In genomic region chr6:147953058-147953679, GRCm38 (mm10) we compare ENCODE assay signal across 10 mouse cellular contexts.
DNase-seq lines count a peak whose midpoint lies in the region; ATAC-seq and TF ChIP-seq lines count a peak whose summit lies in the region.
"Had no signal": no experiment of that assay in that cellular context is flagged by ENCODE, and none has a peak within 500 bp of the region (broad histone marks: within the 10 kb centered on the region; RNA-seq: fewer than 3 reads in every experiment).

No protein-coding gene starts in this region.

- ATAC-seq in liver, embryonic 12.5 days = no peak
- peak; percentile 71; the same call in 1 of the 2 replicates for ATAC-seq in midbrain, postnatal 0 days (ENCODE audit: low FRiP score)
- no peak for ATAC-seq in frontal cortex, adult (ENCODE audit: low TSS enrichment)

- H3K4me1 ChIP-seq in liver, adult 2 months (ENCODE audit: control insufficient read depth, insufficient read depth, low read length) = peaks cover 24% of the 10 kb centered on the region
- H3K4me1 ChIP-seq in liver, embryonic 12.5 days = no peaks in the 10 kb centered on the region
- H3K4me1 ChIP-seq in midbrain, postnatal 0 days (ENCODE audit: insufficient read depth, low read length) = no peaks in the 10 kb centered on the region
- H3K4me1 ChIP-seq: heart, embryonic 13.5 days had no signal

- no peak overlapping the region for H3K4me3 ChIP-seq in liver, adult 2 months (ENCODE audit: insufficient read depth, low read depth, low read length)
- no peak overlapping the region for H3K4me3 ChIP-seq in liver, embryonic 12.5 days
- no peak overlapping the region for H3K4me3 ChIP-seq in midbrain, postnatal 0 days (ENCODE audit: low read depth, low read length)
- H3K4me3 ChIP-seq: heart, embryonic 13.5 days had no signal

- 29% methylated on average over 5 of the region's 5 CpGs for WGBS in liver, adult 2 months
- 43% methylated on average over 5 of the region's 5 CpGs for WGBS in liver, embryonic 12.5 days (ENCODE audit: insufficient replicate concordance)
- WGBS in midbrain, postnatal 0 days = 50% methylated on average over 5 of the region's 5 CpGs

- no peak for TF ChIP-seq POLR2A in liver, adult 2 months (IDR thresholded peaks at IDR 0.05; ENCODE audit: extremely low read depth, insufficient read depth, low read length)

- no peaks in the 10 kb centered on the region for H3K9me3 ChIP-seq in liver, embryonic 12.5 days (replicated peaks)
- no peaks in the 10 kb centered on the region for H3K9me3 ChIP-seq in midbrain, postnatal 0 days (ENCODE audit: low read length)
- H3K9me3 ChIP-seq: heart, embryonic 13.5 days had no signal

- no peaks in the 10 kb centered on the region for H3K27me3 ChIP-seq in liver, adult 2 months (ENCODE audit: control insufficient read depth, insufficient read depth, low read length)
- H3K27me3 ChIP-seq in liver, embryonic 12.5 days (replicated peaks) = no peaks in the 10 kb centered on the region
- H3K27me3 ChIP-seq in midbrain, postnatal 0 days (ENCODE audit: insufficient read depth, low read length) = no peaks in the 10 kb centered on the region
- H3K27me3 ChIP-seq: heart, embryonic 13.5 days had no signal

- no peaks in the 10 kb centered on the region for H3K79me2 ChIP-seq in liver, adult 2 months (ENCODE audit: control insufficient read depth, insufficient read depth, low read length)

- peak overlapping the region; percentile 59; the same call in 1 of the 2 replicates for H3K9ac ChIP-seq in liver, adult 2 months (ENCODE audit: low read depth, low read length)
- no peak overlapping the region for H3K9ac ChIP-seq in liver, embryonic 12.5 days
- no peak overlapping the region for H3K9ac ChIP-seq in midbrain, postnatal 0 days (replicated peaks; ENCODE audit: low read length, poor library complexity, severe bottlenecking)
- H3K9ac ChIP-seq: heart, embryonic 13.5 days had no signal

- no peaks in the 10 kb centered on the region for H3K36me3 ChIP-seq in liver, adult 2 months (ENCODE audit: control insufficient read depth, insufficient read depth, low read length)
- no peaks in the 10 kb centered on the region for H3K36me3 ChIP-seq in liver, embryonic 12.5 days
- H3K36me3 ChIP-seq in midbrain, postnatal 0 days (ENCODE audit: insufficient read depth, low read length) = no peaks in the 10 kb centered on the region
- H3K36me3 ChIP-seq: heart, embryonic 13.5 days had no signal

- peak; percentile 2 for DNase-seq in cerebellum, adult 9-10 months
- no peak for DNase-seq in cerebellum, adult 11-12 months
- DNase-seq in liver, adult 2 months (ENCODE audit: extremely low read depth, low read depth, low spot score) = no peak
- peak; percentile 32 for DNase-seq in forelimb bud, embryonic 11.5 days (ENCODE audit: low read depth, low spot score)
- DNase-seq in midbrain, postnatal 0 days (ENCODE audit: low spot score) = peak; percentile 69
- DNase-seq in thymus, postnatal 36 days = no peak
- DNase-seq: right cerebral cortex, postnatal 14 days had no signal

- no peak overlapping the region for H3K4me2 ChIP-seq in liver, embryonic 12.5 days
- no peak overlapping the region for H3K4me2 ChIP-seq in midbrain, postnatal 0 days (ENCODE audit: low read depth, low read length, poor library complexity, severe bottlenecking)
- H3K4me2 ChIP-seq: heart, embryonic 13.5 days had no signal

- H3K27ac ChIP-seq in liver, adult 2 months (replicated peaks; ENCODE audit: insufficient read depth, low read depth, low read length) = peak overlapping the region; percentile 82
- H3K27ac ChIP-seq in liver, embryonic 12.5 days = no peak overlapping the region
- no peak overlapping the region for H3K27ac ChIP-seq in midbrain, postnatal 0 days (ENCODE audit: low read depth, low read length)
- H3K27ac ChIP-seq: heart, embryonic 13.5 days had no signal

- peak; percentile 34; the same call in 1 of the 2 replicates for TF ChIP-seq CTCF in liver, adult 2 months (IDR thresholded peaks at IDR 0.05; ENCODE audit: low read depth, low read length)
- TF ChIP-seq CTCF in midbrain, postnatal 0 days (IDR thresholded peaks at IDR 0.05) = peak; percentile 76

Comparison
In these comparisons a context has a peak if more than half of its experiments do, and no peak if none do; other contexts are left out.
1. DNase-seq: peak in cerebellum, adult 9-10 months (single experiment), forelimb bud, embryonic 11.5 days (single experiment) and midbrain, postnatal 0 days (single experiment); none in cerebellum, adult 11-12 months (single experiment), liver, adult 2 months (single experiment) and thymus, postnatal 36 days (0 of 2).